Mouse (Mus musculus) testis, adult 2 months (tissue): ENCODE measurements around the gene Fsd1l.

ENCODE experiments used
- CTCF ChIP-seq: fragments of 200-500 bp; IDR thresholded peaks from 2 replicates; pipeline ENCODE4 v1.5.1; 2012; ENCODE audit warnings: low read depth, mild to moderate bottlenecking, inconsistent platforms, low read length, moderate library complexity; ENCODE audit not compliant: control insufficient read depth, insufficient read depth, insufficient replicate concordance
- POLR2A ChIP-seq: fragments of 200-500 bp; IDR thresholded peaks from 2 replicates; pipeline ENCODE4 v1.6.1; 2012; ENCODE audit warnings: low read depth, mild to moderate bottlenecking, inconsistent platforms, low read length, moderate library complexity; ENCODE audit not compliant: control insufficient read depth

GRCm38 (mm10) chr4:53617968-53618367, 13.3 kb upstream of the Fsd1l start:
- TF ChIP-seq CTCF (no peak), POLR2A (no peak)
